Mouse (Mus musculus): ENCODE data around the gene Ankrd31.
"Not testable (repeated sequence)": the region's sequence is repeated elsewhere in the genome, so short reads cannot be mapped to it uniquely, and the experiment has no call there.

Ankrd31 gene

DNA sequence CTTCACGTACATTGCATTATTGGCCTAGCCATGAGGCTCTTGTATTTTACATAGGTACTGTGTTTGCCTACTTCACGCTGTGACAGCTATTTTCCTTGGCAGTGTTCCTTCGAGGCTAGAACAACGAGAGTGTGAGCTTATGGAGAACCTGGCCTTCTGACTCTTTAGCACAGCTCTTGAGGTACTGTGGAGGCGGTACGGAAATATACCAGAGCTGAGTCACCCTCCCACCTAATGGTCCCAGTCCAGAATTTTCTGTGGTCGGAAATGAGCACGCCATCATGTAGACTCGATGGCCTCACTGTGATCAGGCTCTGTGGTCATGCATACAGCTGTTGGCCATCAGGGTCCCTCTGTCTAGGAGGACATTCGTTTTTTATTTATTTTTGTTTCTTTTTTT, 191.6 kb downstream of the Ankrd31 start:
- peak; percentile 78 for DNase-seq (ENCODE audit: low read depth)

DNA sequence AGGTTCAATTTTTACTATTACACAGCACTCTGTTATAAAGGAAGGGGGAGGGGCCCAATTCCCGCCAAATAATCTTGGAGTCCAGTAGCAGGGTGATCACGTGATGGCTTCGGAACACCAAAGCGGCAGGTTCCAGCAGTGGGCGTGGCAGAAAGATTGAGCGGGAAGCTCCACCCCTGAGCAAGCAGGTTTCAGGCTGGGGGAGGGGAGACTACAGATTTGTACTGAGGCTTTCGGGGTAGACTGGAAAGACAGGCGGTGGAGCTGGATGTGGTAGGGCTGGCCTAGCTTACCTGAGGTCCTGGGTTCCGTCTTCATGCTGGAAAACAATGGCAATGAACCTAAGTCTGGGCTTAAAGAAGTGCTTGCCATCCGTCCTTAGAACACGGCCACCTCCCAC, 193.4 kb downstream of the Ankrd31 start:
- not testable (repeated sequence) for DNase-seq (ENCODE audit: low read depth)

DNA sequence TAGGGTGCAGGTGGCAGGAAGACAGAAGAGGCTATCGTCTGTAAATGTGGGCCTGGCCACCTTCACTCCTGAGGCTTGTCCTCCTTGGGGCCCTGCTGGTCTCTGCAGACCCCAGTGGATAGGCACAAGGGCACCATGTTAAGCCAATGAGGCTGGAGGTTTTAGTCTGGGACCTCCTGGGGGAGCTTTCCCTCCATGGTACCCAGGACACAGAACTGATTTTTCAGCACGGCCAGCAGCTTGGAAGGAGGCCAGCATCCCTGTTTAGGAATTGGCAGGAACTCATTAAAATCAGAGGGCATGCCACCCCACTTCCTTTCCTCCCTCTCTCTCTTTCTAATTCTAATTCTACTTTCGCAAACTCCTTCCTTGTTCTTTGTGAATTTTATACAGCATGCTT, 195.5 kb downstream of the Ankrd31 start:
- peak; percentile 77 for DNase-seq (ENCODE audit: low read depth)

DNA sequence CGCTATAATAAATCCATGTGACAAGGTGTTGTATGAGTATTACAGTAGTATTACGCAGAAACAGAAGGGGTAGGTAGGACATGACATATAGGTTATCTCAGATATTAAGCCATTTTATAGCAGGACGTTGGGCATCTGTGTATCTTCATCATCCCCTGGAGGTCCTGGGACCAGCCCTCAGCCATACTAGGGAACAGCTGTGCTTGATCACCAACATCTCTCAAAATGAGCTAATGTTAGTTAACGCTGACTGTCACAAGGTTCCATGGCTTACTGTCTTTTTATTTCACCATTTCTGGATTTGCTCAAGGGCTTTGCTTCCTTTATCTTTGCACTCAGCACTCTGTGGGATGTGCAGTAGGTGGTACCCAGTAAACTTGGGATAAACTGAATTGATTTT, 197.7 kb downstream of the Ankrd31 start:
- no peak for DNase-seq (ENCODE audit: low read depth)

DNA sequence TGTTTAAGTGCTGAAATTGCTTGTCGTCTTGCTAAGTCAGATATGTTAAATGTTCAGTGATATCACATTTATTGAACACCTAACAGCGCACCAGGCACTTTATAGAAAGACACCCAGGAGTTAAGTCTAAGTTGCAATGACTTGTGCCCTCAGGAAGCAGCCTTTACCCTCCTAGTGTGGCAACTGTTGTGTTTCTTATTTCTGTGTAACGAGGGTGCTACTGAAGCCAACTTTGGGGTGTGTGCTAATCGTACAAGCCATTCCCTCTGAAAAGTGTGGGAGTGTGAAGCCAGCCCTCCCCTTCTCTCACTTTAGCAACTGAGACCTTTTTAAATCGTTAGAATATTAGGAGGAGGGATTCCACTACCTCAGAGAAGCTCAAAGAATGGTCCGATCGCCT, 199.7 kb downstream of the Ankrd31 start:
- DNase-seq (ENCODE audit: low read depth) = no peak

DNA sequence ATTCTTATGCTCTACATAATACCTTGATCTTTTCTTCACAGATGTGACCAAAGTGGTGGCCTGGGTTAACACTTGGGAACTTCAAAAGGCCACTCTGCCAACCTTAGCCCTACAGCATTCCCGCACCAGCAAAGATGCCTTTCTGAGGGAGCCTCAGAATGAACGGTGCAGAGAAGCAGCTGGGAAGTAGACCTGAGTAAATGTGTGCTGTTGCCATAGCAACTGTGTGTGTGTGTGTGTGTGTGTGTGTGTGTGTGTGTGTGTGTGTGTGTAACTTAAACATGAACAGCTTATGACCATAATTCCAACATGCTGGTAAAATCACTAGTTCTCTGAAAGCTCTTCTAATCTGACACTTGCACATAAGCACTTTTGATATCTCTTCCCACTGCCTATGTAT, 203.8 kb downstream of the Ankrd31 start:
- DNase-seq (ENCODE audit: low read depth) = no peak

DNA sequence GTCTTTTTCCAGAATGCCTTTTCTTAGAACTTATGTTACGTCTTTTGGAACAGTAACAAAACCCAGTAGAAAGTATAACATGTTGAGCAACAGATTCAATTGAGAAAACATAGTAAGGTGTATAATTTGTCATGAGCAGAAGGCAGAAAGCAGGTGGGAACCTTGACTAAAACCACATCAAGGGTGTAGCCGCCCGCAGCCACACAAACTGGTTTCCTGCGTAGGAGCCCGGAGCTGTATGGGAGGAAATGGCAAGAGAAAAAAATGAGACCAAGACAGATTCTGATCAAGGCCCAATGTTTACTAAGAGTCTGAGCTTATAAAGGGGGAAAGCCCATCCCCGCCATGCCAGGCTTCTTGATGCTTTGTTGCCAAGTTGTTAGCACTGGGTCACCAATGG, 208.4 kb downstream of the Ankrd31 start:
- no peak for DNase-seq (ENCODE audit: low read depth)

All from NIH3T3 (cell line).